Mouse (Mus musculus) midbrain, embryonic 13.5 days (tissue): ENCODE data around the gene Ssbp3. TPM values are rescaled to one million over a fixed set of nuclear protein-coding genes. Genes with fewer than 3 reads are reported as not detected.

Experiments used
- ATAC-seq: fragments of 200-750 bp; cut with Nextera tagmentation; 2 replicates; pipeline ENCODE4 v1.8.0; 2017; ENCODE audit warnings: mild to moderate bottlenecking, moderate TSS enrichment, moderate library complexity
- H3K27ac ChIP-seq: fragments of 300-500 bp; sonication (generic); 2 replicates; pipeline ENCODE4 v1.5.1; 2015; ENCODE audit warnings: inconsistent platforms, mild to moderate bottlenecking, moderate library complexity
- H3K27me3 ChIP-seq: fragments of 300-500 bp; sonication (generic); 2 replicates; pipeline ENCODE4 v1.6.1; 2015; ENCODE audit warnings: mild to moderate bottlenecking, inconsistent platforms
- H3K36me3 ChIP-seq: fragments of 300-500 bp; sonication (generic); 2 replicates; pipeline ENCODE4 v1.6.1; 2015; ENCODE audit warnings: mild to moderate bottlenecking, inconsistent platforms
- H3K4me1 ChIP-seq: fragments of 300-500 bp; sonication (generic); replicated peaks from 2 replicates; pipeline ENCODE4 v1.6.1; 2015; ENCODE audit warnings: inconsistent platforms
- H3K4me2 ChIP-seq: fragments of 300-500 bp; sonication (generic); replicated peaks from 2 replicates; pipeline ENCODE4 v1.6.1; 2015; ENCODE audit warnings: moderate library complexity, mild to moderate bottlenecking, inconsistent platforms
- H3K4me3 ChIP-seq: fragments of 300-500 bp; sonication (generic); replicated peaks from 2 replicates; pipeline ENCODE4 v1.5.1; 2015; ENCODE audit warnings: mild to moderate bottlenecking, inconsistent platforms
- H3K9ac ChIP-seq: fragments of 300-500 bp; sonication (generic); replicated peaks from 2 replicates; pipeline ENCODE4 v1.6.1; 2015; ENCODE audit warnings: mild to moderate bottlenecking, inconsistent platforms
- H3K9me3 ChIP-seq: fragments of 300-500 bp; sonication (generic); 2 replicates; pipeline ENCODE4 v1.6.1; 2016; ENCODE audit warnings: mild to moderate bottlenecking, inconsistent platforms
- WGBS: fragments of 180-500 bp; shearing (Covaris S2); methylation state at CpG from one replicate; pipeline ENCODE4 v1.1.7; 2015; 5-methylcytosine and 5-hydroxymethylcytosine counted together
- polyA plus RNA-seq: library from polyadenylated mRNA; unstranded; fragments of >200 nt; fragmentation: Nextera tagmentation; extraction: Ambion mirVana; gene quantifications from 2 replicates; pipeline ENCODE4 v1.2.1, GENCODE M21; 2015

The Ssbp3 gene
- polyA plus RNA-seq, 1 experiment from 2014 or later: 229 TPM

DNA sequence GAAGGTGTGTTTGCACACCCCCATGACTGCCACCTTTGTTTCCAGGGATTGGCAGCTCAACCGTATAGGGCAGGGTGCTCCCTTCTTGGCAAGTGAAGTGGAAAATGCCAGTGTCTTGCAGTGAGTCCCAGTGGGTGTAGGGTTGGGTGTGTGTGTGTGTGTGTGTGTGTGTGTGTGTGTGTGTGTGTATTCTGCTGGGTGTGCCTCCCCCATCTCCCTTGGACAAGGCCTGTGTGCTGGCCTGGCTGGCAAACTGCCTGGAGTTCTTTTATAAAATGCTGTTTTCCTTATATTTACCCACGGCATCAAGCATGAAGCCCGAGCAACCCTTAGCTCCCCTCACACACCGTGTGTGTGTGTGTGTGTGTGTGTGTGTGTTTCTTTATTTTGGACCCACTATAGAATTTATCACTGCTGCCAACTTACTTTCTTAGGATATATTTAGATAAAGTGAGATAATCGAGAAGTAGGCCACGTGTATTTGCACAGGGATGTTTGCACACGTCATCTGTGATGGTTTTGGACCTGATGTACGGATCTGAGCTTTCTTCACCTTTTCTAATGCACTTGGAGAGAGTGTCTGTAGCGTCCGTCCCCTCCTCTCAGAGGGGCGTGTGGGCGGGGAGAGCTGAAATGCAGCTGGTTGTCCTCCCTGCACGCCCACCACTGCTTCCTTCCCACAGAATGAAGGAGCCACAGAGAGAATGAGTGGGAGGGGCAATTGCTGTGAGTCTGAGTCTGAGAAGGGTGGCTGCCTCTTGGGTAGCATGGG is 86.0 kb downstream of the Ssbp3 start:
- 54% methylated on average over 13 of the region's 13 CpGs for WGBS
- H3K27ac ChIP-seq: peak overlapping the region; percentile 21; the same call in 1 of the 2 replicates

GRCm38 (mm10) chr4:107001259-107001810 is 90.8 kb downstream of the Ssbp3 start:
- Histone ChIP-seq H3K36me3 (no peaks in the 10 kb centered on the region), H3K4me2 (no peak overlapping the region), H3K9me3 (no peaks in the 10 kb centered on the region), H3K4me3 (no peak overlapping the region), H3K27ac (peak overlapping the region; percentile 30), H3K9ac (no peak overlapping the region), H3K4me1 (peaks cover 90% of the 10 kb centered on the region), H3K27me3 (no peaks in the 10 kb centered on the region)
- ATAC-seq: no peak
- WGBS: 59% methylated on average over 5 of the region's 5 CpGs

More for the DNA sequence above, 86.0 kb downstream of the Ssbp3 start:
- peak; percentile 37; the same call in 1 of the 2 replicates for ATAC-seq
- Histone ChIP-seq H3K4me3 (no peak overlapping the region), H3K9me3 (no peaks in the 10 kb centered on the region), H3K27me3 (no peaks in the 10 kb centered on the region), H3K4me2 (no peak overlapping the region), H3K9ac (0 out of 2 replicates have a peak overlapping the region, but pooled peaks have one; percentile 0), H3K4me1 (peaks cover 99% of the 10 kb centered on the region), H3K36me3 (no peaks in the 10 kb centered on the region)

GRCm38 (mm10) chr4:107001916-107002488 is 91.5 kb downstream of the Ssbp3 start:
- Histone ChIP-seq H3K9me3 (no peaks in the 10 kb centered on the region), H3K4me1 (peaks cover 87% of the 10 kb centered on the region), H3K9ac (no peak overlapping the region), H3K4me3 (no peak overlapping the region), H3K4me2 (no peak overlapping the region), H3K27ac (peak overlapping the region; percentile 16), H3K27me3 (no peaks in the 10 kb centered on the region), H3K36me3 (no peaks in the 10 kb centered on the region)
- peak; percentile 51; the same call in 1 of the 2 replicates for ATAC-seq
- 67% methylated on average over 14 of the region's 14 CpGs for WGBS

DNA sequence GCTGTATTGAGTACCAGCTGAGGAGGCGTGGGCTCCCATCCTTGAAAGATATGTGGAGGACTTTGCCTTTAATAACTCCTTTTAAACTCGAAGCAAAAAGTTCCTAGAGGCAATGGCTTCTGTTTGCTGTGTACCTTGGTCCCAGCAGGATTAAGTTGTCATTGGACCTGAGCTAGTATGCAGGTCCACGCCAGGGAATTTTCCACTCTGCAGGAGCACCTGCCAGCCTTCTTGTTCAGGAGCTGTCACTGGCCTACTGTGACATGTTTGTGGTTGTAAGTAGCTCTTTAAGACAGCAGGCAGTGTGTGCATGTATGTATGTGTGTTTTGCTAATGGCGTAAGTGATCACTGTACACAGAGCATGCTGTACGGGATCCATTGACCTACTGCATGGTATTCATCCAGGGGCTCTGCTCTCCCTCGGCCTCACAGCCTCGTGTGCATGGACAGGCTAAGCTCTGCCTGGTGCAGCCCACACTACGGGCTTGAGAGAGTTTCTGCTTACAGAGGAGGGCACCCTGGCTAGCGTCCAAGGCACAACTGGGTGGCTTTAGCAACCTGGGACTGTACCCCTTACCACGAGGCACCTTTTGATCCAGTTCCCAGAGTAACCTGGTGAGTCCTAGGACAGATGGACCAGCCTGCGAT is 92.1 kb downstream of the Ssbp3 start:
- Histone ChIP-seq H3K4me2 (no peak overlapping the region), H3K9ac (no peak overlapping the region), H3K9me3 (no peaks in the 10 kb centered on the region), H3K36me3 (no peaks in the 10 kb centered on the region), H3K4me1 (peaks cover 84% of the 10 kb centered on the region), H3K27me3 (no peaks in the 10 kb centered on the region), H3K27ac (peak overlapping the region; percentile 16), H3K4me3 (no peak overlapping the region)
- no peak for ATAC-seq
- 63% methylated on average over 11 of the region's 11 CpGs for WGBS

DNA sequence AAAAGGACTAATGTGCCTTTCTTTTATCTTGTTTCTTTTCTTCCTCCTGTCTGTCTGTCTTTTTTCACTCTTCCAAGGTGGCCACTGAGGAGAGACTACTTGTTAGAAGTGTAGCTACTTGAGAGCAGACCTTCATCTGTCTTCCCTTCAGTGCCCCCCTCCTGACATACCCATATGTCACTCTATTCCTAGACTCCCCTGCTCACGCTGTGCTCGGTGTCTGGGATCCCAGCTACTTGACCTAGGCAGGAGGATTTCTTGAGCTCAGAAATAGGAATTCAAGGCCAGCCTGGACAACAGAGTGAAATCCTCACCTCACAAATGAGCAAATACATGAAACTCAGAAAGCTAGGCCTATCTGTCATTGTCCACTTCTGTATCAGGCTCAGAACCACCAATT is 92.7 kb downstream of the Ssbp3 start:
- peaks cover 78% of the 10 kb centered on the region for H3K4me1 ChIP-seq
- no peak overlapping the region for H3K9ac ChIP-seq
- WGBS: 54% methylated on average over 2 of the region's 2 CpGs

GRCm38 (mm10) chr4:107003786-107004185 is 93.3 kb downstream of the Ssbp3 start:
- Histone ChIP-seq H3K4me3 (no peak overlapping the region), H3K9ac (no peak overlapping the region), H3K27ac (no peak overlapping the region), H3K27me3 (no peaks in the 10 kb centered on the region), H3K9me3 (no peaks in the 10 kb centered on the region), H3K4me2 (no peak overlapping the region), H3K4me1 (peaks cover 75% of the 10 kb centered on the region), H3K36me3 (no peaks in the 10 kb centered on the region)
- no peak for ATAC-seq
- 63% methylated on average over 3 of the region's 3 CpGs for WGBS

More for the DNA sequence above, 92.7 kb downstream of the Ssbp3 start:
- no peak overlapping the region for H3K4me2 ChIP-seq
- ATAC-seq: no peak
- H3K27me3 ChIP-seq: no peaks in the 10 kb centered on the region
- no peaks in the 10 kb centered on the region for H3K9me3 ChIP-seq
- H3K36me3 ChIP-seq: no peaks in the 10 kb centered on the region
- no peak overlapping the region for H3K4me3 ChIP-seq
- H3K27ac ChIP-seq: peak overlapping the region; percentile 10; the same call in 1 of the 2 replicates

DNA sequence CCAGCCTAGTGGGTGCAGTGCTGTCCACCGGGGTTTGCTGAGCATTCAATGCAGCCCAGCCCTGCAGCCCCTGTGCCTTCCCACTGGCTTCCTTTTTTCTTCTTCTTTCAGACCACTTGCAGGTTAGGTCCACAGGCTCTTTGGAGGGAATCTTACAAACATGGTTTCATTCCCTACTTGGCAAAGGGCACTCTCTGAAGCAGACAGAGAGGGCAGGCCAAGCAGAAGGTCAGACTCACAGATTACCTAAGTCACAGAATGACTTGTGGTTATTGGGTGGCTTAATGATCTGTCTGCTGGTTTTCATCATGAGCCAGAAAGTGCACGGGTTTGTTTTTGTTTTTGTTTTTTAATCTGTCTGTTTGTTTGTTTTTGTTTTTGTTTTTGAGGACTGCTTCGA is 93.8 kb downstream of the Ssbp3 start:
- Histone ChIP-seq H3K4me1 (peaks cover 71% of the 10 kb centered on the region), H3K9me3 (no peaks in the 10 kb centered on the region), H3K27ac (no peak overlapping the region), H3K27me3 (no peaks in the 10 kb centered on the region), H3K4me2 (no peak overlapping the region), H3K4me3 (no peak overlapping the region), H3K9ac (no peak overlapping the region), H3K36me3 (no peaks in the 10 kb centered on the region)
- 84% methylated on average over 3 of the region's 3 CpGs for WGBS
- no peak for ATAC-seq

GRCm38 (mm10) chr4:107005166-107005565 is 94.7 kb downstream of the Ssbp3 start:
- no peaks in the 10 kb centered on the region for H3K27me3 ChIP-seq
- peaks cover 5% of the 10 kb centered on the region; the same call in 1 of the 2 replicates for H3K36me3 ChIP-seq
- no peak for ATAC-seq
- peaks cover 63% of the 10 kb centered on the region for H3K4me1 ChIP-seq
- WGBS: 90% methylated on average over 5 of the region's 5 CpGs
- H3K4me2 ChIP-seq: no peak overlapping the region
- H3K4me3 ChIP-seq: no peak overlapping the region
- H3K9ac ChIP-seq: no peak overlapping the region
- H3K27ac ChIP-seq: no peak overlapping the region
- no peaks in the 10 kb centered on the region for H3K9me3 ChIP-seq

GRCm38 (mm10) chr4:107006229-107006628 is 95.7 kb downstream of the Ssbp3 start:
- Histone ChIP-seq H3K27me3 (no peaks in the 10 kb centered on the region), H3K4me3 (no peak overlapping the region), H3K27ac (no peak overlapping the region), H3K4me2 (no peak overlapping the region), H3K9me3 (no peaks in the 10 kb centered on the region), H3K9ac (no peak overlapping the region), H3K4me1 (peaks cover 53% of the 10 kb centered on the region), H3K36me3 (peaks cover 13% of the 10 kb centered on the region; the same call in 1 of the 2 replicates)
- no peak for ATAC-seq
- 94% methylated on average over 4 of the region's 4 CpGs for WGBS

DNA sequence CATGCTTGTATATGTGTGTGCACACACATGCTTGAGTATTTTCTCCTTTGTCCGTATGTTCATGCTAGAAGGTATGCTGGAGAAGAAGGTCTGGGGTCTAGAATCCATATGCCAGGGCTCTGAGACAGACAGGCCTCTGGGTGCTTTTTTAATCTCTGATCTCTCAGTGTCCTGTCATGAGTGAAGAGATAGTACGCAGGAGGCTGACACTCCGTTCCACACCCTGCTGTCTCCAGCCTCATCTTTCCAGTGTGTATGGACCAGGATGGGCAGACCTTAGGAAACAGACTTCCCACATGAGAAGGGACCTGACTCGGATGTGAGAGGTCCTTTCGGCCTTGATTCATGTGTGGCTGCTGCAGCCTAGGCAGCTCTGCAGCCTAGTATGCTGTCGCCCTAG is 96.3 kb downstream of the Ssbp3 start:
- H3K9me3 ChIP-seq: no peaks in the 10 kb centered on the region
- WGBS: 97% methylated on average over 6 of the region's 6 CpGs
- no peaks in the 10 kb centered on the region for H3K27me3 ChIP-seq
- no peak overlapping the region for H3K27ac ChIP-seq
- H3K4me3 ChIP-seq: no peak overlapping the region
- peaks cover 52% of the 10 kb centered on the region for H3K4me1 ChIP-seq
- H3K4me2 ChIP-seq: no peak overlapping the region
- ATAC-seq: no peak
- H3K36me3 ChIP-seq: peaks cover 13% of the 10 kb centered on the region; the same call in 1 of the 2 replicates
- no peak overlapping the region for H3K9ac ChIP-seq

- no peaks in the 10 kb centered on the region for H3K9me3 ChIP-seq
These were observed 96.9 kb downstream of the Ssbp3 start for GRCm38 (mm10) chr4:107007359-107007758.

GRCm38 (mm10) chr4:107008161-107008560 is 97.7 kb downstream of the Ssbp3 start:
- no peak overlapping the region for H3K27ac ChIP-seq
- no peak for ATAC-seq
- no peaks in the 10 kb centered on the region for H3K9me3 ChIP-seq
- H3K4me2 ChIP-seq: no peak overlapping the region
- H3K4me3 ChIP-seq: no peak overlapping the region
- no peak overlapping the region for H3K9ac ChIP-seq
- WGBS: 89% methylated on average over 2 of the region's 2 CpGs
- H3K4me1 ChIP-seq: peaks cover 52% of the 10 kb centered on the region
- no peaks in the 10 kb centered on the region for H3K27me3 ChIP-seq
- peaks cover 13% of the 10 kb centered on the region; the same call in 1 of the 2 replicates for H3K36me3 ChIP-seq

More at GRCm38 (mm10) chr4:107007359-107007758, 96.9 kb downstream of the Ssbp3 start:
- 95% methylated on average over 8 of the region's 8 CpGs for WGBS
- Histone ChIP-seq H3K36me3 (peaks cover 13% of the 10 kb centered on the region; the same call in 1 of the 2 replicates), H3K4me3 (no peak overlapping the region), H3K4me1 (peaks cover 52% of the 10 kb centered on the region), H3K27me3 (no peaks in the 10 kb centered on the region), H3K9ac (no peak overlapping the region), H3K27ac (no peak overlapping the region), H3K4me2 (no peak overlapping the region)
- no peak for ATAC-seq
